Mouse (Mus musculus) ES-E14 (cell line): ENCODE data around the gene Selenoo. TPM values are rescaled to one million over a fixed set of nuclear protein-coding genes. Genes with fewer than 3 reads are reported as not detected.

Experiments used
- DNase-seq: peaks from one replicate; pipeline ENCODE4 v3.0.0-alpha.2; 2013; ENCODE audit warnings: low read depth, low spot score
- H3K27ac ChIP-seq: 2 replicates; pipeline ENCODE4 v1.5.1; 2012; ENCODE audit warnings: low read depth, mild to moderate bottlenecking, low read length, moderate library complexity, mixed read lengths; ENCODE audit not compliant: poor library complexity, insufficient read depth, severe bottlenecking
- H3K36me3 ChIP-seq: 2 replicates; pipeline ENCODE4 v1.6.1; 2012; ENCODE audit warnings: mild to moderate bottlenecking, low read length, moderate library complexity, mixed read lengths; ENCODE audit not compliant: control insufficient read depth, poor library complexity, insufficient read depth, severe bottlenecking
- H3K4me1 ChIP-seq, 2 experiments: fragments of 150-350 bp in 1 of 2; sonication (generic) in 1 of 2; 2 replicates each; pipeline ENCODE4 v1.6.1; 2012; ENCODE audit warnings: low read length in 2 of 2, mild to moderate bottlenecking in 1 of 2, mixed read lengths in 1 of 2; ENCODE audit not compliant: control insufficient read depth in 2 of 2, insufficient read depth in 2 of 2, poor library complexity in 1 of 2
- H3K4me3 ChIP-seq, 2 experiments: fragments of 150-350 bp in 1 of 2; sonication (generic) in 1 of 2; 2 replicates each; pipeline ENCODE4 v1.5.1; 2012; ENCODE audit warnings: low read length in 2 of 2, low read depth in 1 of 2, mild to moderate bottlenecking in 1 of 2, mixed read lengths in 1 of 2; ENCODE audit not compliant: insufficient read depth in 1 of 2, poor library complexity in 1 of 2, severe bottlenecking in 1 of 2
- H3K9ac ChIP-seq: 2 replicates; pipeline ENCODE4 v1.6.1; 2012; ENCODE audit warnings: low read depth, mild to moderate bottlenecking, low read length, mixed read lengths; ENCODE audit not compliant: poor library complexity, insufficient read depth, severe bottlenecking
- H3K9me3 ChIP-seq: fragments of 150-350 bp; sonication (generic); 2 replicates; pipeline ENCODE4 v1.6.1; 2012; ENCODE audit warnings: low read depth, mild to moderate bottlenecking, low read length; ENCODE audit not compliant: control insufficient read depth, insufficient read depth
- CHD2 ChIP-seq: IDR thresholded peaks from 2 replicates; pipeline ENCODE4 v1.6.1; 2014; ENCODE audit warnings: mild to moderate bottlenecking, low read depth, low read length, inconsistent platforms
- HCFC1 ChIP-seq: IDR thresholded peaks from 2 replicates; pipeline ENCODE4 v1.6.1; 2012; ENCODE audit warnings: low read length, inconsistent platforms, borderline replicate concordance; ENCODE audit not compliant: insufficient read depth
- MAFK ChIP-seq: IDR thresholded peaks from 2 replicates; pipeline ENCODE4 v1.6.1; 2014; ENCODE audit warnings: mild to moderate bottlenecking, low read depth, low read length, inconsistent platforms; ENCODE audit not compliant: insufficient read depth
- ZC3H11A ChIP-seq: IDR thresholded peaks from 2 replicates; pipeline ENCODE4 v1.6.1; 2012; ENCODE audit warnings: low read depth, mild to moderate bottlenecking, inconsistent platforms, low read length, borderline replicate concordance
- ZNF384 ChIP-seq: IDR thresholded peaks from 2 replicates; pipeline ENCODE4 v1.6.1; 2012; ENCODE audit warnings: low read depth, low read length, inconsistent platforms
- in situ Hi-C, 2 experiments: fragments of 600-800 bp; cut with MboI; formaldehyde crosslinking; loops; one replicate each; pipeline ENCODE4 v1.15.1; 2025; ENCODE audit warnings: low sequenced_read_pairs in 2 of 2, inconsistent platforms in 1 of 2; ENCODE audit not compliant: unreplicated experiment in 2 of 2
- total RNA-seq: library from RNA; depleted of rRNA; stranded (reverse); fragments of 300-350 nt; gene quantifications from 2 replicates; pipeline ENCODE4 v1.2.3, GENCODE M21; 2012

Gene Selenoo
- total RNA-seq, 1 experiment, result 7.5 TPM

DNA sequence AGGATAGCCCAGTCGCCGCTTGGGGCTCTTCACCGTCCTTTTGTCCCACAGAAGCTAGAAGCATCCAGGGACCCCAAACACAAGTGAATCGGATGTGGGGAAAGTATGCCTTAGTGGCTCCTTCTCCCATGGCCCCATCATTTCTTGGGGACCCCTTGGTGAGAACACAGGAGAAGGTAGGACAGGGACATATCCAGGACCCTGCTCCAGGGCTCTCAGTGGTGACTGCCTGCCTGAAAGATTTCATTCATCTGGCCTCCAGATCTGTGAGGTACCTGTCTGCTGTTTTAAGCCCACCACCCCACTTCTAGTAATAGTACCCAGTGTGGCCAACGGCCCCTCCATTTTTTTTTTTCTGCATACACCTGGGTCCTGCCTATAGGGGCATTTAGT is 26.4 kb upstream of the Selenoo start:
- H3K4me3 ChIP-seq, result no peak overlapping the region

DNA sequence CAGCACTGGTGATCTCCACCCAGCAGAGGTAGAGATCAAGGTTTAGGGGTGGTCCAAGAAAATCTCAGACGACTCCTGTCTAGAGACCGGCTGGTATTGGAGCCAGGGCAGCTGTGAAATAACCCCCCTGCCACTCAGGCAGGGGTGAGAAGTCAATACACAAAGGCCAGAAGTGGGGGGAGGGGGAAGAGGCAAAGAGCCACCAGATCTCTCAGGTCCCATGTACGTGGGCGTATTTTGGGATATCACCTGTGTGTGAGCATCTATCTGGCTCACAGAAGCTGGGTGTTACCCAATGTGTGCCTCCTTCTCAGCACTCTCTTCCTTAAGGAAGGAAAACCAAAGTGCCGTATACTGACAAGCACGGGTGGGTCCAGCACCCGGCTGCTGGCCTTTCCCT is 25.9 kb upstream of the Selenoo start:
- DNase-seq, result no peak
- Histone ChIP-seq H3K4me3 (no peak overlapping the region), H3K4me1 (peaks cover 0 to 10% of the 10 kb centered on the region in 2 experiments; a peak in 1 of 4 replicates), H3K9ac (no peak overlapping the region), H3K9me3 (no peaks in the 10 kb centered on the region), H3K36me3 (no peaks in the 10 kb centered on the region), H3K27ac (no peak overlapping the region)
- no peak for TF ChIP-seq CHD2
- TF ChIP-seq HCFC1, result no peak
- no peak for TF ChIP-seq ZNF384
- no peak for TF ChIP-seq MAFK
- no peak for TF ChIP-seq ZC3H11A
- in situ Hi-C loops, result no loop called here

More for the DNA sequence above, 26.4 kb upstream of the Selenoo start:
- DNase-seq, result no peak
- Histone ChIP-seq H3K4me1 (peaks cover 0 to 8% of the 10 kb centered on the region in 2 experiments; a peak in 1 of 4 replicates), H3K9ac (no peak overlapping the region), H3K27ac (no peak overlapping the region), H3K36me3 (no peaks in the 10 kb centered on the region), H3K9me3 (no peaks in the 10 kb centered on the region)
- in situ Hi-C loops, result no loop called here
- TF ChIP-seq CHD2, result no peak
- TF ChIP-seq MAFK, result no peak
- TF ChIP-seq ZNF384, result no peak
- TF ChIP-seq HCFC1, result no peak
- TF ChIP-seq ZC3H11A, result no peak

GRCm38 (mm10) chr15:89063536-89063935 is 25.3 kb upstream of the Selenoo start:
- no peak for TF ChIP-seq ZNF384
- no peak for TF ChIP-seq HCFC1
- H3K4me3 ChIP-seq, result no peak overlapping the region
- DNase-seq, result no peak
- in situ Hi-C loops, result no loop called here
- H3K4me1 ChIP-seq, result peaks cover 0 to 10% of the 10 kb centered on the region in 2 experiments; a peak in 1 of 4 replicates
- no peaks in the 10 kb centered on the region for H3K9me3 ChIP-seq
- H3K9ac ChIP-seq, result no peak overlapping the region
- no peaks in the 10 kb centered on the region for H3K36me3 ChIP-seq
- no peak overlapping the region for H3K27ac ChIP-seq

DNA sequence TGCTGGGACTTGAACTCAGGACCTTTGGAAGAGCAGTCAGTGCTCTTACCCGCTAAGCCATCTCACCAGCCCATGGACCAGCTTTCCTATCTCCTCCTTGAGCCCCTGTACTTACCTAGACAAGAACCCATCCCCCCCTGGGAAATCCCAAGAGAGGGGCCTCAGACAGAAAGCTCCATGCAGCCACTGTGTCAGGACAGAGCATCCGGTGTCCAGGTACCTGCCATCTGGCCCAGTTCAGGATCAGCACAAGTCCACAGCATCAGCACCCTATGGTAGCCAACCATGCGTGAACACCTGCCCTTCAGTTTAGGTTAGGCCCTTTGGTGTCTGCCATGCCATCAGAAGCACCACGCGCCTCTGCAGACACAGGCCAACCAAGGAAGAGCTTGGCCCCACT is 24.0 kb upstream of the Selenoo start:
- no peak overlapping the region for H3K4me3 ChIP-seq
- H3K4me1 ChIP-seq, result peaks cover 0 to 12% of the 10 kb centered on the region in 2 experiments; a peak in 1 of 4 replicates
- H3K9ac ChIP-seq, result no peak overlapping the region
- no peaks in the 10 kb centered on the region for H3K36me3 ChIP-seq
- in situ Hi-C loops, result no loop called here
- no peak for DNase-seq
- no peak overlapping the region for H3K27ac ChIP-seq
- TF ChIP-seq ZNF384 (no peak), MAFK (no peak), ZC3H11A (no peak), CHD2 (no peak), HCFC1 (no peak)
- no peaks in the 10 kb centered on the region for H3K9me3 ChIP-seq

DNA sequence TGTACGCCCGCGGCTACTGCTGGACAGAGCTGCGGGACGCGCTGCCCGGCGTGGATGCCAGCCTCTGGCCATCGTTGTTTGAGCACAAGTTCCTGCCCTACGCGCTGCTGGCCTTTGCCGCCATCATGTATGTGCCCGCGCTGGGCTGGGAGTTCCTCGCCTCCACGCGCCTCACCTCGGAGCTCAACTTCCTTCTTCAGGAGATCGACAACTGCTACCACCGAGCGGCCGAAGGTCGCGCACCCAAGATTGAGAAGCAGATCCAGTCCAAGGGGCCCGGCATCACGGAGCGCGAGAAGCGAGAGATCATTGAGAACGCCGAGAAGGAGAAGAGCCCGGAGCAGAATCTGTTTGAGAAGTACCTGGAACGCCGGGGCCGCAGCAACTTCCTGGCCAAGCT is 21.3 kb upstream of the Selenoo start:
- no peak for DNase-seq
- no peak for TF ChIP-seq HCFC1
- TF ChIP-seq MAFK, result no peak
- TF ChIP-seq ZNF384, result no peak
- no peak for TF ChIP-seq ZC3H11A
- TF ChIP-seq CHD2, result no peak
- Histone ChIP-seq H3K4me3 (peak overlapping the region; percentile 36 to 63), H3K27ac (no peak overlapping the region), H3K9ac (peak overlapping the region; percentile 9), H3K36me3 (no peaks in the 10 kb centered on the region), H3K9me3 (no peaks in the 10 kb centered on the region), H3K4me1 (peaks cover 0 to 15% of the 10 kb centered on the region in 2 experiments; a peak in 1 of 4 replicates)
- in situ Hi-C loops, result no loop called here
